Mouse (Mus musculus): ENCODE data around the gene Fdps.

- TF ChIP-seq POLR2A (IDR thresholded peaks at IDR 0.05; ENCODE audit: control insufficient read depth, extremely low read depth, insufficient read depth, low read length, poor library complexity): no peak
- no peak for TF ChIP-seq CTCF (IDR thresholded peaks at IDR 0.05; ENCODE audit: borderline replicate concordance, control insufficient read depth, extremely low read depth, insufficient read depth, low read length, poor library complexity)
Measured at GRCm38 (mm10) chr3:89061696-89062095, 40.1 kb downstream of the Fdps start.

Measured in thymus, adult 2 months (tissue).